Mouse (Mus musculus) adrenal gland, postnatal 25 days (tissue): Measurements from ENCODE around the gene Rassf10. TPM values are rescaled to one million over a fixed set of nuclear protein-coding genes. Genes with fewer than 3 reads are reported as not detected.
A peak's percentile ranks its signal among the peaks of the same experiment; 100 is the strongest.
"Not testable (repeated sequence)": the region's sequence is repeated elsewhere in the genome, so short reads cannot be mapped to it uniquely, and the experiment has no call there.

Experiments
- DNase-seq: peaks from one replicate; pipeline ENCODE4 v3.0.0; 2021; ENCODE audit warnings: mixed read lengths
- long read RNA-seq: library from polyadenylated mRNA; stranded (forward); transcript quantifications from one replicate; pipeline ENCODE4 v2.0.0, GENCODE M21; 2021
- total RNA-seq: library from RNA; stranded (reverse); gene quantifications from 2 replicates; pipeline ENCODE4 v1.2.3, GENCODE M21; 2021

Gene Rassf10
- total RNA-seq = 9.1 and 12.5 TPM in 2 replicates
- long read RNA-seq, transcript Rassf10-201 (1 exons, 3,496 nt) = major isoform, 14 of 14 reads
- long read RNA-seq, partial matches to known transcripts = 0 of 14 reads
- long read RNA-seq, other reads (novel, unspliced or antisense) = 0 of 14 reads

GRCm38 (mm10) chr7:112953777-112954291 is at the start of gene Rassf10:
TSS of gene Rassf10 (plus strand) at chr7:112953962.
- peak; percentile 93 for DNase-seq

- DNase-seq = no peak
Measured at GRCm38 (mm10) chr7:112906848-112907247, 46.9 kb upstream of the Rassf10 start.

- peak; percentile 13 for DNase-seq
Measured at GRCm38 (mm10) chr7:112907468-112907867, 46.3 kb upstream of the Rassf10 start.

GRCm38 (mm10) chr7:112909164-112909563 is 44.6 kb upstream of the Rassf10 start:
- no peak for DNase-seq

GRCm38 (mm10) chr7:112912969-112913368 is 40.8 kb upstream of the Rassf10 start:
- no peak for DNase-seq

GRCm38 (mm10) chr7:112915571-112915970 is 38.2 kb upstream of the Rassf10 start:
- DNase-seq = no peak

- no peak for DNase-seq
Measured at GRCm38 (mm10) chr7:112917613-112918278, 36.0 kb upstream of the Rassf10 start.

- DNase-seq = peak; percentile 65
Measured at GRCm38 (mm10) chr7:112918279-112918991, 35.3 kb upstream of the Rassf10 start.

- peak; percentile 62 for DNase-seq
Measured at GRCm38 (mm10) chr7:112919845-112920244, 33.9 kb upstream of the Rassf10 start.

GRCm38 (mm10) chr7:112922801-112923200 is 31.0 kb upstream of the Rassf10 start:
- no peak for DNase-seq

- DNase-seq = no peak
Measured at GRCm38 (mm10) chr7:112923712-112924111, 30.1 kb upstream of the Rassf10 start.

- peak; percentile 56 for DNase-seq
Measured at GRCm38 (mm10) chr7:112930669-112931068, 23.1 kb upstream of the Rassf10 start.

GRCm38 (mm10) chr7:112935876-112936275 is 17.9 kb upstream of the Rassf10 start:
- DNase-seq = not testable (repeated sequence)

- no peak for DNase-seq
Measured at GRCm38 (mm10) chr7:112937089-112937488, 16.7 kb upstream of the Rassf10 start.

GRCm38 (mm10) chr7:112938959-112939358 is 14.8 kb upstream of the Rassf10 start:
- no peak for DNase-seq

- no peak for DNase-seq
Measured at GRCm38 (mm10) chr7:112942567-112942966, 11.2 kb upstream of the Rassf10 start.

- no peak for DNase-seq
Measured at GRCm38 (mm10) chr7:112943056-112943455, 10.7 kb upstream of the Rassf10 start.

- no peak for DNase-seq
Measured at GRCm38 (mm10) chr7:112946706-112947105, 7.1 kb upstream of the Rassf10 start.

- DNase-seq = peak; percentile 29
Measured at GRCm38 (mm10) chr7:112954351-112955102, 765 bp downstream of the Rassf10 start.

GRCm38 (mm10) chr7:112955103-112955827 is 1.5 kb downstream of the Rassf10 start:
- DNase-seq = peak; percentile 64

- no peak for DNase-seq
Measured at GRCm38 (mm10) chr7:112955955-112956354, 2.2 kb downstream of the Rassf10 start.

- DNase-seq = no peak
Measured at GRCm38 (mm10) chr7:112956961-112957360, 3.2 kb downstream of the Rassf10 start.
